Mouse (Mus musculus): ENCODE measurements at regions not wholly inside any gene's neighbourhood (a gene's known extent, or its start where the extent isn't known, plus 50 kb on each side); places are given as distances from the start of the nearest gene placed in this dataset.

DNA sequence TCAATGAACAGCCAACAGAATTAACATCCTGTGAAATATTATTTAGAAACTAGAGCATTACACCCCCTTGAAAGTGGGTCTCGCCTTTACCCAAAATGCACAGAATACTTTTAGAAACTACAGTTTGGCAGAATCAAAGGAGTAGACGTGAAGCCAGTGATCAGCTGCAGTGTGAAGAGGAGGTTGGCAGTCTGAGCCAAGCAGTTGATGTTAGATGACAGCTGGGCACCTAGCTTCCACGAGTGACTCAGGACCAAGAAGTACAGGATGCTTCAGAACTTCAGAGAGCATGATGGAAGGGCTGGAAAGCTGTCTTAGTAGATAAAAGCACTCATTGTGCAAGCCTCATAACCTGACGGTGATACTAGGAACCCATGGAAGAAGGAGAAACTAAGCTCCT, 65.6 kb upstream of the 9630041A04Rik start:
- no peaks in the 10 kb centered on the region for H3K9me3 ChIP-seq (replicated peaks; ENCODE audit: insufficient read depth, low read length)
- no peak overlapping the region for H3K27ac ChIP-seq (ENCODE audit: control insufficient read depth, low read depth, low read length)
- TF ChIP-seq ZKSCAN1 (IDR thresholded peaks at IDR 0.05; ENCODE audit: low read depth, low read length) (no peak), GABPA (IDR thresholded peaks at IDR 0.05; ENCODE audit: low read depth, low read length) (no peak), BHLHE40 (IDR thresholded peaks at IDR 0.05; ENCODE audit: borderline replicate concordance, low read depth, low read length) (no peak), TCF12 (IDR thresholded peaks at IDR 0.05; ENCODE audit: low read depth, low read length) (no peak), HCFC1 (IDR thresholded peaks at IDR 0.05; ENCODE audit: low read depth, low read length) (no peak), JUND (IDR thresholded peaks at IDR 0.05; ENCODE audit: low read depth, low read length) (no peak), MYC (IDR thresholded peaks at IDR 0.05; ENCODE audit: low read depth, low read length) (no peak), NRF1 (IDR thresholded peaks at IDR 0.05; ENCODE audit: insufficient read depth, low read depth, low read length, poor library complexity, severe bottlenecking) (no peak), KAT2A (conservative IDR thresholded peaks at IDR 0.05; ENCODE audit: low read depth, low read length) (no peak), UBTF (IDR thresholded peaks at IDR 0.05; ENCODE audit: borderline replicate concordance, insufficient read depth, low read depth, low read length) (no peak), MYB (IDR thresholded peaks at IDR 0.05; ENCODE audit: low read depth, low read length) (no peak), ZNF384 (IDR thresholded peaks at IDR 0.05; ENCODE audit: low read depth, low read length) (no peak), EP300 (IDR thresholded peaks at IDR 0.05; ENCODE audit: low read depth in 1 of 2, low read length in 2 of 2) (no peak), SIN3A (IDR thresholded peaks at IDR 0.05; ENCODE audit: low read length) (no peak), CHD2 (IDR thresholded peaks at IDR 0.05; ENCODE audit: low read length) (no peak), ZC3H11A (IDR thresholded peaks at IDR 0.05; ENCODE audit: low read depth, low read length) (no peak), SMC3 (IDR thresholded peaks at IDR 0.05; ENCODE audit: low read depth, low read length) (no peak)
- no peaks in the 10 kb centered on the region for H3K79me2 ChIP-seq (ENCODE audit: control insufficient read depth, insufficient read depth, low read length, poor library complexity)
- DNase-seq (ENCODE audit: low read depth, low spot score), result no peak
- no peaks in the 10 kb centered on the region for H3K4me1 ChIP-seq (ENCODE audit: control insufficient read depth in 1 of 2, insufficient read depth in 2 of 2, low read length in 2 of 2)
- H3K27me3 ChIP-seq (ENCODE audit: control insufficient read depth in 1 of 2, insufficient read depth in 2 of 2, low read length in 2 of 2), result no peaks in the 10 kb centered on the region
- H3K4me3 ChIP-seq (ENCODE audit: control insufficient read depth in 1 of 2, insufficient read depth in 1 of 2, low read depth in 2 of 2, low read length in 2 of 2), result no peak overlapping the region
- no peaks in the 10 kb centered on the region for H3K36me3 ChIP-seq (ENCODE audit: control insufficient read depth in 1 of 2, insufficient read depth in 2 of 2, low read length in 2 of 2)
- no peak overlapping the region for H3K9ac ChIP-seq (ENCODE audit: control insufficient read depth, low read depth, low read length, poor library complexity, severe bottlenecking)

DNA sequence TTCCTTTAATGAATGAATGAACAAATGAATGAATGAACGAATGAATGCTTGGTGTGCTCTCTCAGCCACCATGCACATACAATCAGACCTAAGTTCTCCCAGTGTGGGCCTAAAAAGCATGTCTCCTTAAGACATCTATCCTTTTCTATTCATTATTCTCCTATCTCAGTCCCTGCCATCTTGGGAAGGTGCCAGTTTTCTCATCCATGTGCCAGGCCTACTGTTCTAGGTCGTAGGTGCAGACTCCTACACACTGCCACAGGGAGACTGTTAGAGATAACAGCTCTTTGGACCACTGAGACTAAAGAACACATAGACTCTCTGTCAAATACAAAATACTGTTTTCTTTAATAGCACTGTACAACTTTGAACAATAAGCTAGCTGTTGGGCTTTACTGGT, 66.2 kb upstream of the 9630041A04Rik start:
- TF ChIP-seq MEF2A (IDR thresholded peaks at IDR 0.05; ENCODE audit: extremely low read depth, insufficient replicate concordance, low read depth, low read length, poor library complexity, severe bottlenecking) (no peak), UBTF (IDR thresholded peaks at IDR 0.05; ENCODE audit: borderline replicate concordance, insufficient read depth, low read depth, low read length) (no peak), MXI1 (IDR thresholded peaks at IDR 0.05; ENCODE audit: low read depth, low read length) (no peak)
- Histone ChIP-seq H3K27ac (ENCODE audit: control insufficient read depth, low read depth, low read length) (no peak overlapping the region), H3K4me3 (ENCODE audit: control insufficient read depth in 1 of 2, insufficient read depth in 1 of 2, low read depth in 2 of 2, low read length in 2 of 2) (no peak overlapping the region), H3K9me3 (replicated peaks; ENCODE audit: insufficient read depth, low read length) (no peaks in the 10 kb centered on the region), H3K79me2 (ENCODE audit: control insufficient read depth, insufficient read depth, low read length, poor library complexity) (no peaks in the 10 kb centered on the region), H3K36me3 (ENCODE audit: control insufficient read depth in 1 of 2, insufficient read depth in 2 of 2, low read length in 2 of 2) (no peaks in the 10 kb centered on the region), H3K27me3 (ENCODE audit: control insufficient read depth in 1 of 2, insufficient read depth in 2 of 2, low read length in 2 of 2) (no peaks in the 10 kb centered on the region), H3K4me1 (ENCODE audit: control insufficient read depth in 1 of 2, insufficient read depth in 2 of 2, low read length in 2 of 2) (no peaks in the 10 kb centered on the region), H3K9ac (ENCODE audit: control insufficient read depth, low read depth, low read length, poor library complexity, severe bottlenecking) (no peak overlapping the region)
- DNase-seq (ENCODE audit: low read depth, low spot score), result no peak

Data from MEL (cell line).